Mouse (Mus musculus) frontal cortex, postnatal 14 days (tissue): ENCODE results near the gene Dnajb1.
A peak's percentile ranks its signal among the peaks of the same experiment; 100 is the strongest.
"Not testable (repeated sequence)": the region's sequence is repeated elsewhere in the genome, so short reads cannot be mapped to it uniquely, and the experiment has no call there.

Experiments used
- DNase-seq, 2 experiments: peaks; one replicate each; pipeline ENCODE4 v3.0.0; 2022; ENCODE audit warnings: low spot score in 2 of 2

The Dnajb1 gene

DNA sequence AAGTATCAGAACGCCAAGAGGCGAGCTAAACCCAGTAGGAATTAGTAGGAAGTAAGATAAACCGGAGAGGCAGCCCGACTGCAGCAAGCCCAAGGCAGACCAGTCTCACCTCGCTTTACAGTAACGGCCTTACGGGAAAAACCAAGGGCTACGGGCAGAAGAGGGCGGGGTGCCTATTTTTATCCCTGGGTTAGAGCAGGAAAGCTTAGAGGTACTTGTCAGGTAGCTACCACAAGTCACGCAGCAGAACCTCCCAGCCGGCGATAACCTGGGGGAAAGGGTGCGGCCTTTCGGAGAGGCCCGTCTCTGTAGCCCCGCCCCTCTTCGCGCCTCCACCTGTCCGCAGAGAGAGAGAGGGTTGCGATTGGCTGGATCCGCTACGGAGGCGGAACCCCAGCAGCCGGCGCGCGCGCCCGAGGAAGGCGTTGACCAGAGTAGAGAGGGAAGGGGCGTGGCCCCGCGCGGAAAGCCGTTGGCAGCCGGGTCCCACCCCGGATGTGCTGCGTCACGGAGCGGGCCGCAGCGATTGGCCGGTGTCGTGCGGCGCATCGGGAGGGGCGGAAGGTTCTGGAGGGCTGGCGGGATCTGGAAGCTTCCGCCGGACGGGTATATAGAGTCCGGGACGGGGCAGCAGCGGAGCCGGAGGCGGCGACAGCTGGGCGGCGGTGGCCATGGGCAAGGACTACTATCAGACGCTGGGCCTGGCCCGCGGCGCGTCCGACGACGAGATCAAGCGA is at the start of gene Dnajb1, which contains the start of gene Tecr:
Dnajb1 (plus strand) TSS at position 533 of the 737 bp plus-strand sequence.
Tecr (minus strand) TSS at position 311 of the 737 bp plus-strand sequence.
- peak; percentile 99 for DNase-seq

DNA sequence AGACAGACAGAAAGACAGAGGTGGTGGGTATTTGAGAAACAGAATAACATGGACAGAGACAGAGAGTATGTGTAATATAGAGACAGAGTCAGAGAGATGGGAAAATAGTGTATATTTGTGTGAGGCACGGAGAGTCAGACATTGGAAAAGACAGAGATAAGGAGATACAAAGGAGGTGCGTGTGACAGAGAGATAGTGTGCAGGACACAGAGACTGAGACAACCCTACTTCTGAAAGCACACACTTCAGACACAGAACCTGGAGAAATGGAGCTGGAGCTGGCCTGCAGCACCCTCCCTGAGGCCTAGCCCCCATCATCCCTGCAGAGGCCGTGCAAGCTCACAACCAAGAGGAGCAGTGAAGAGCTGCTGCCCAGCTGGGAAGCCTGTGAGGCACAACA is 45.3 kb upstream of the Dnajb1 start:
- DNase-seq: no peak

DNA sequence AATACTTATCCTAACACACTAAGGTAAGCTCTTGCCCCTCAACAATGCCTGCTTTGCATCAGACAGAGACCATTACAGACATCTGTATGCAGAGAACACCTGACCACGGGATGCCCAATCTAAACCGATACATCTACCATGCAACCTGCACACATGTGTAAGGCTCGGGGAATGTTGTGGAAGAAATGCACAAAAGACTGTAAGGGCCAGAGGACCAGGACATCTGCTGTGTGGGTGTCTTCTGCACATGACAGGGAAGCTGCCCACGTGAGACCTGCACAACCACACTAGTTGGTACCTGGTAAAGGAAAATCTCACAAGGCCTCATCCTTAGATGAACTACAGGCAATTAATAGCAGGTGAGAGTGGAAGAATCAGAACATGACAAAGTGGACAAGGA is 44.7 kb upstream of the Dnajb1 start:
- DNase-seq: no peak

DNA sequence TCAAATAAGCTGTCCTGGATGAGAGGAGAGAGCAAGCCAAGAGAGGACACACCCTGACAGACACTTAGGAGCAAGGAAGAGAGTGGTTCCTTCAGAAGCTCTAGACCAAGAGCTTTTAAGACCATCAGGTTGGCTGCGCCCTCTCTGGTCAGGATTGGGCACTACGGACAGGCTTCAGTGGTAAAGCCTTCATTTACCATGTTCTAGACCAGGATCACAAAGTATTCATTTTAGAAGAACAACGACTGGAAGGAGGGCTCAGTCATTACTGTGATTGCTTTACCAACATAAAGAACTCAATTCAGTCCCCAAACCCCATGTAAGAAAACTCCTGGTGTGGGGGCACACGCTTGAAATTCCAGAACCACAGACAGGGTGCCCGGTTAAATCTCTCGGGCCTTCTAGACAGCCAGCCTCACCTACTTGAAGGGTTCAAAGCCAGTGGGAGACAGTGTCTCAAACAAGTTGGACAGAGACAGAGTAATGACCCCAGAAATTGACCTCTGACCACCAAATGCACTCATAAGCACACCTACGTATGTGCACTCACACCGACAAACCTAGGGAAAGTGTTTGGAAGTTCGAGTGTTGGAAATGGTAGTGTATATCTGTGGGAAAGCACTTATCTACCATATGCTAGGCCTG is 42.1 kb upstream of the Dnajb1 start:
- peak in 1 of 2 experiments; percentile 6 for DNase-seq

DNA sequence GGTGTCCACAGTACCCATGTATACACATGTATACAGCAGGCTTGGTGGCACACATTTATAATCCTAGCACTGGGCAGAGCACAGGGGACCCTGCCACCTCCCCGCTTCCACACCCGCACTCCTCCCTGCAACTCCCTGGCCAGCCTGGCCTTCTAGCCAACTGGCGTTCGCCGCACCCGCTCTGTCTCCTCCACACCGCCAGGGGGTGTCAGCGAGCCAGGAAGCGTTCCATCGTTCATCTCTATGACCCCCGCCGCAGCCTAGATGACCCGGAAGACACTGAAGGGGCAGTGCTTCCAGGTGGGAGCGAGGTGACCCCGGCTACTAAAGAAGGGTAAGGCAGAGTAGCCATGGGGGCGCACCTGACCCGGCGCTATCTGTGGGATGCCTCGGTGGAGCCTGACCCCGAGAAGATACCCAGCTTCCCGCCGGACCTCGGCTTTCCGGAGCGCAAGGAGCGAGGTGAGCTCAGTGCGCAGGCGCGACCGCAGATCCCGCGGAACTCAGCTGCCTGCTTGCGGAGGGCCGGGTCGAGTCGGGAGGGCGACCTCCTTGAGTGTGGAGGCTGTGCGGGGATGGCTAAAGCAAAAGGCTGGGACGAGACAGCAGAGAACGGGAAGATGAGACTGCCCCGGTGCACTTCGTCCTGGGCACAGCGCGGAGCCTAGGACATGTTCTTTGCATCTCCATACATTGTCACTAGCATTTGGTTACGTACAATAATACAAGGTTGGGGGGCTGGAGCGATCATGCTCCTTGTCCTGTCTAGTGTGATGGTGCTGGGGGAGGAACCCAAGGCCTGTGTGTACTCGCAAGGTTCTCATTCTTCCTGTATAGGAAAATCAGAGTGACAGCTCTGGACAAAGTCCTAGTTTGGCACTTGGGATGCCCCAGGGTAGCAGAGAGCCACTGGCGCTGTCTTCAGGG is 41.3 kb upstream of the Dnajb1 start, which contains the start of gene Ndufb7:
Ndufb7 (plus strand) TSS at position 203 of the 927 bp plus-strand sequence.
- DNase-seq: peak; percentile 92 to 97

DNA sequence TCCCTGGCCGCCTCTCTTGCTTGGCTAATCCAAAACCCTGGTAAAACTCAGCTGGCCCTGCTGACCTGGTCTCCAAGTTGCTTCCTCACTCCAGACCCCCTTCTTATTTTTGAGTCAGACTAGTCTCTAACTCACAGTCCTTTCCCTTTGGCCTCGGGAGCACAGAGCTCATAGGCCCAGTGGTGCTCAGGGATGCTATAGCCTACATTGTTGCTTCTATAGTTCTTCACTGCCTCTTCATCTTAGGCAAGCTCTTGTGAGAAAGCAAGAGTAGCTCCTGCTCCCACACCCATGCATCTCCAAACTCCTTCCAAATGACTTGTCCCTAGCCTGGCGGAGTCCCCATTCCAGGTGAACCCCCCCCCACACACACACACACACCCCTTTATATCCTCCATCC is 40.3 kb upstream of the Dnajb1 start:
- peak in 1 of 2 experiments; percentile 8 for DNase-seq

DNA sequence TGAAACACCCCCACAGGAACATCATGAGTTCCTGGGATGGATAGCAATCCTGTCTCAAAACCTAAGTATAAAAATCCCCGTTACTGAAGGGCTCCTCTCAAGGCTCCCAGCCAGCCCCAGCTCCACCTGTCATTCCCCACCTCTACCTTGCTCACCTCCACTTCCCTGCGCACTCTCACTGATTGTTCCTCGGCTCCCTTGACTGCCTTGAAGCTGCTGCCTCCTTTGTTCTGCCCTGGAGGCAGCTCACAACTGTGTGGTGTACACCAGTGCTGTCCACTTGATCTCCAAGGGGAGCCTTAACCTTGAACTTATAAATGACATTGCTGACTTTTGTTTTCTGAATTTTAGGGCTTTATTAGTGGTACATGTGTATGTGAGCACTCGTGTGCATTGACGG is 39.9 kb upstream of the Dnajb1 start:
- peak in 1 of 2 experiments; percentile 4 for DNase-seq

DNA sequence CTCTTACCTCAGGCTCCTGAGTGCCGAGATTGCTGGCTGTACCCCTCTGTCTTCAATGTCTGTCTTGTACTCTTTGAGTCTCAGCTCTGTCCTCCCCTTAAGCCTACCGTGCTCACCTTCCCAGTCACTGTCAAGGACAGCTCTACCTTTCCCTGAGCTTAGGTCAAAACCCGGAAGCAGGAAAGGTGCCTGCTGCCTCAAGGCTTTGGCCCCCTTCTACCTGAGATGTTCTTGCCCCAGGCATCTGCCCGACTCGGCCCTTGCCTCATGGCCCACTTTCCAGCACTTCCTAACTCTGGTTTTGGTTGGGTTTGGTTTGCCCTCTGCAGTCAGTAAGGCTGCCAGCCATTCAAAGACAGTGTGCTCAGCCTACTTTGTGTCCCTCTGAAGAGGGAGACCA is 39.2 kb upstream of the Dnajb1 start:
- DNase-seq: no peak

DNA sequence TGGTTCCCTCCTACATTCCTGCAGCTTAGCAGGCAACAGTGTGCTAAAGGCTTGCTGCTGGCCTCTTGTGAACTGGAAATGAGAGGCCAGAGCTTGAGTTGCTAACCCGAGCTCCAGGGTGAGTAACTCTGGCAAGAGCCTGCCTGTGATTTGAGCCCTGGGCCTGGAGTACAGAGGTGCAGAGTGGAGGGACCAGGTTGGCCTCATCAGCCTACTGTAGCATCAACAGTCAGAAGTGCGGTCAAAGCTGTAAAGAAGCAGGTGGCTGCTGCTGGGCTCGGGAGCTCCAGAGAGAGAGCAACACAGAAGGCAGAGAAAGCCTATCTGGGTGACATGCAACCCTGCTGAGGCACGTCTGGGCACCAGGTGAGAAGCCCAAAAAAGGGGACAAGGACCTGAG is 38.8 kb upstream of the Dnajb1 start:
- DNase-seq: peak in 1 of 2 experiments; percentile 3

DNA sequence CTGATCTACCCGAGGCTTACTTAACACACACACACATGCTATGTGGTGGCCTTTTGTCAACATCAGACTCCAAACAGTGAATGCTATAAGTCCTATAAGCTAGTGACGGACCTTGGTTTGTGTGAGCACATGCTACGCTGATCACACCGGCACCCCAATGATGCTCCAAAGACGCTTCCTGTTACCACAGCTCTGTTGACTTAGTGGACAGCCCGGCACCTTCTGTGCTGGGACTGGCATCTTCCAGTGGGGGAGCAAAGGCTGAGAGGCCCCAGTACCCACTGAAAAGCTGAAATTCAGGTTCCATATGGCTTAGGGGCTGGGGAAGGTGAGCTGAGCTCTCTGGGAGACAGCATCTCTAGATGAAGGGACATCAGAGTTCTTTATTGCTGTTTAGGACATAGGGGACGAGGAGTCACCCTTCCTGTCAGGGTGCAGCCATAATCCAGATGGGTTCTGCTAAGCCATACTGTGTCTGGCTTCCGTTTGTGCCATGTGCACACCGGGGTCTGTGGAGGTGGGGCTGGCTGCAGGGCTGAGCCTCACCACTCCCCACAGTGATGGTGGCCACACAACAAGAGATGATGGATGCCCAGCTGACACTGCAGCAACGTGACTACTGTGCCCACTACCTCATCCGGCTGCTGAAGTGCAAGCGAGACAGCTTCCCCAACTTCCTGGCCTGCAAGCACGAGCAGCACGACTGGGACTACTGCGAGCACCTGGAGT is 37.6 kb upstream of the Dnajb1 start:
- peak in 1 of 2 experiments; percentile 9 for DNase-seq

DNA sequence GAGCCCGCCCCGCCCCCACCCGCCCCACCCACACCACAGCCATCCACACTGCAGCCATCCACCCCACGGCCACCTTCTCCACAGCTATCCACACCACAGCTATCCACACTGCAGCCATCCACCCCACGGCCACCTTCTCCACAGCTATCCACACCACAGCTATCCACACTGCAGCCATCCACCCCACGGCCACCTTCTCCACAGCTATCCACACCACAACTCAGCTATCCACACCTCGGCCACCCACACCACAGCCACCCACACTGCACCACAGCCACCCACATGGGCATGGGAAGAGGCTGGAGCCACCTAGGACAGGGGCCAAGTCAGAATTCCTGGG is 37.0 kb upstream of the Dnajb1 start:
- not testable (repeated sequence) for DNase-seq

DNA sequence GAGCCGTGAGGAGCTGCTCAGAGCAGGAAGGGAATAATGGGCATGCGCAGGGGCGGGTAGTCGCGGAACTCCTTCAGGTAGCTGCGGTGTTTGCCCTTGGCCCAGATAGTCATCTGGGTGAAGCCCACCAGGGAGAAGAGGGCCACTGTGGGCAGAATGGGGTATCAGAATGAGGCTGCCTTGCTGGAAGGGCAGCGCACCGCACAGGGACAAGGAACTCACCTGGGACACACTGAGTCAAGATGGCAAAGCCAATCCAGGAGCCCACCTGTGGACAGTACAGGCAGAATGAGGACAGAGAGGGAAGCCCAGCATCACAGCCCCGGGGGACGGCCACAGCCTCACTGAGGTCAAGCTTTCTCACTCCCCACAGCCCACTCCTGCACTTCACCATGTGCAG is 36.2 kb upstream of the Dnajb1 start:
- DNase-seq: peak; percentile 3 to 5

DNA sequence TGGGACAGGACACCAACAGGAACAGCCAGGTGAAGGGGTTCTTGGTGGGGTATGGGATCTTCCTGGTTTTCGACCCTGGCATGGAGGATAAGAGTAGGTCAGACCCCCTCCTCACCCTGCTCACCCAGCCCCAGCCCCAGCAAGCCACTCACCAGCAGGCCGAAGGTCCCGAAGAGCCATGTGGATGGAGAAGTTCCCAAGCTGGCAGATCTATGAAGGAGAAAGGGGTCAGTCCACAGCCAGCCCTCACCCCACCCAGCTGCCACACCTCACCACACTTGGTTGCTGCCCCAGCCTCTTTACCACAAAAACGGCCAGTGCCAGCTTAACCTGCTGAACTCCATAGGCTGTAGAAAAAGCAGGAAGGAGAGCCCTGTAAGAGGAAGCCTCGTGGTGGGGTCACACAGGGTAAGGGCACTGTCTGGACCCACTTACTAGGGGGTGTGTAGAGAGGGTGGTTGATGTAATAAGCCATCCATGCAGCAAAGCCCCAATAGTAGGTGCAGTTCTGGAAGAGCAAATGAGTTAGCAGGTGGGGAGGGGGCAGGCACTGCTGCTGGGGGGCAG is 35.7 kb upstream of the Dnajb1 start:
- no peak for DNase-seq

DNA sequence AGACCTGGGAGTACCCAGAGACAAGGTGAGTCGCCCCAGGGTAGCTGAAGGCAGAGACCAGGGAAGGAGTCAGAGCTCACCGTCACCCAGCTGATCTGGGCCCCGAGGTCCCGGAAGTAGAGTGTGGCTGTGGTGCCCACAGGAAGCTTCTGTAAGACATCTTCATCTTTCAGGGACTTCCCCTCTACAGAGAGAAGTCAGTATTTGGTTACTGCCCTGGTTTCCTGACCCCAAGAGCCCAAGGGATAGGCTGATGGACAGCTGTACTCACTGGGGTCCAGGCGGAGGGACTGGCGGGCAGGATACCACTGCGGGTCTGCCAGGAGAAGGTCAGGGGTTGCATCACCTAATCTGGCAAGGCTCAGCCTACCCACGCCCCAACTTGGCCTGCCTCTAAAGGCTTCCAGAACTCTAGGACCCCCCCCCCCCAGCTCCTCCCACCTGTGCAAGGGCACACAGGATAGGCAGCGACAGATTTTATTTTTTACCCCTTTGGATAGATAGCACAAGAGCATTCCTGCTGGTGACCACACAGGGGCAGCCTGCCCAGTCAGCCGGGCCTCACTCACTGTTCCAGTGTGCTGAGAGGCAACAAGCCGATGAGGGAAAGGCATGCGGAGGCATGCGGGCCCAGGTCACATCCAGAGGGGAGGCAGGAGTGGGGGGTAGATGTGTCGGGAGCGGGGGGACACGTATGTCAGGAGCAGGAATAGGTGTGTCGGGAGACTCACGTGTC is 34.7 kb upstream of the Dnajb1 start:
- DNase-seq: peak; percentile 4 to 5

DNA sequence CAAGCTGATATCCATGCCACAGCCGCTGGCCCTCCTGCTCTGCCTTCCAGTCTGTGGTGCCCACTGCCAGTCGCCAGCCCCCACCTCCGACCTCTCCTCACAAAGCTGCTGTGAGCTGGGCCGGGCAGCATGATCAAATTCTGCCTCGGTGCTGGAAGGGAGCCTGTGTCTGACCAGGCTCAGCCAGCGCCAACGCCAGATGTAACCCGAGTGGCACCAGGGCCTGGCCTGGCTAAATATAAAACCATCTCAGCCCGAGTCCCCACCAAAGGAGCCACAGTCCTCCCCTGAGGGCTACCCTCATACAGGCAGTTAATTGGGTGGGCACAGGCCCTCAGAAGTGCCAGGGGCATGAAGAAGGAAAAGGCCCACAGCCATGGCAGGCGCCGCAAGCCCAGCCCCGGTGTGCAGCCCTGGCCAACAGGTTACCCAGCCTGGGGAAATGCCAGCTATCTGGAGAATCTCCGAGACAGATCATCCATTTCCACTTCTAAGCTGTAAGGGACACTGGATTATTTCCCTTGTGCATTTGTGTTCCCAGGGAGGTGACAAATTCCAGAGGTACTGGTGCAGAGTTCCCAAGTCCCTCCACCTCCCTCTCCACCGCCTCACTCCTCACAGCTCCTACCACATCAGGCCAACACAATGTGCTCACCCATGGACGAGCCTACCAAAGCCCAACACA is 33.2 kb upstream of the Dnajb1 start:
- DNase-seq: peak; percentile 6 to 9

DNA sequence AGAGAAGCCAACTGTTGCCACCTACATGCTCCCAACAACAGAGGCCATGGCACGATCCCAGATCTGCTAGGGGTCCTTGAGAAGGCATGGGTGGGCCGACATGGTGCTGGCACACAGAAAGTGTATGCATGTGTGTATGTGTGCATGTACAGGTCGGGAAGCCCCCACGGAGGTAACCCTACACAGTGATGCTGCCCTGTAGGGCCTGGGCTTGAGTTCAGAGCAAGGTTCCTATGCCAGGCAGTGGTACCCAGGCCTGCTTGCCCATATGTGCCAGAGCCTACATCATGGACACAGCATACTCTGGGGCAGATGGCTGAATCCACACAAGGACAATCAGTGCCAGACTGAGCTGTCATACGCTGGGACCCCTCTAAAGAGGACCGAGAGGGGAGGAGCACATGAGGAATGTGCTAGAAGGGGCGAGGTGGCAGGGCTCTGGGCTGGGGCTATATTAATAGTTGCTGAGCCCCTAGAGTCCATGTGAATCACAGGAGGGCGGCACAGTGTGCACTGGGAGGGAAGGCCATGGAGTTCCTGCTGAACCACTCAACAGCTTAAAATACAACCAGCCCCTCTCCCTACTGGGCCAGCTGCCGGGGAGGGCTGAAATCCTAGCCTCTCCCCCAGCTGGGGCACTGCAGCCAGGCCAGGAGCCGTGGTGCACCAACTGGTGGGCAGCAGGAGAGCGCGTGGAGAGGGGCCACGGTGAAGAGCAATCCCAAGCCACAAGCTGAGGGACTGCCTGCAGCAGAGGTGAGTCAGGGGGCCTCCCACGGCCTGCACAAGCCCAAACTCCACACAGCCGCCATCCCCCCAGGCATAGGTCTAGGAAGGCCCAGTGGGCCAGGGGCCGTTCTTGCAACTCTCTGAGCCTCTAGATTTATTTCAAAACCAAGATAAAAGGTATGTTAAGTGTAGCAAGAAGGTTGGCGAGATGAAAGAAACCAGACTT is 32.2 kb upstream of the Dnajb1 start:
- peak; percentile 4 for DNase-seq

DNA sequence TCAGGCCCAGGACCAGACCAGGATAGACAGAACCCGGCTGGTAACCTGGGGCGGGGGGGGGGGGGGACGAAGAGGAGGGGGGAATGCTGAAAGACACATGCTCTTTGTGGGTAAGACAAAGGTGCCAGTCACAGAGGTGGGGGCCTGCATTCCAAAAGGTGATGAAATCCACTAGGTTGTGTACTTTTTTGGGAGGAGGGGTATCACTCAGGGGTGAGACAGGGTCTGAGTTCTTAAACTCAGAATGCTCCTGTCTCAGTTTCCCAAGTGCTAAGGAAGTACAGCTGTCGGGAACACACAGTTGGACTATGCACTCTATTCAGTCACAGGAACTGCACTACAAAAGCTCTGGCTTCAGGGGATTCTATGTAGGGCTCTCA is 31.5 kb upstream of the Dnajb1 start:
- DNase-seq: no peak

DNA sequence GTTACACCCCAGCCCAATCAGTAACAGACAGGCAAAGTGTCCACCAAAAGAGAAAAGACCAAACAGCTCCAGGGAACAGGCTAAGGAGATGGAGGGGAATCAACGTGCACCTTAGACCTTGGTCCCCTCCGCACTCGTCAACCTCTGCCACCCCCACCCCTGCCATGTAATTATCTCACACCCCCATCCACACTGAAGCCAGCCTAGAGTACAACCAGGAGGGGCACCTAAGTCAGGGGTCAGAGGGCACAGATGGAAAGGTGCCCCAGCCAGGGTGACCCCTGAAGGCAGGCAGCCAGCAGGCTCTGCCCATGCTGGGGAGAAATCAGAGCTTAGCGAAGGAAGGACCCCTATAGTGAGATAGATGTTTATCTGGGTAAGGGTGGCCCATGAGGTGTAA is 31.1 kb upstream of the Dnajb1 start:
- DNase-seq: no peak

DNA sequence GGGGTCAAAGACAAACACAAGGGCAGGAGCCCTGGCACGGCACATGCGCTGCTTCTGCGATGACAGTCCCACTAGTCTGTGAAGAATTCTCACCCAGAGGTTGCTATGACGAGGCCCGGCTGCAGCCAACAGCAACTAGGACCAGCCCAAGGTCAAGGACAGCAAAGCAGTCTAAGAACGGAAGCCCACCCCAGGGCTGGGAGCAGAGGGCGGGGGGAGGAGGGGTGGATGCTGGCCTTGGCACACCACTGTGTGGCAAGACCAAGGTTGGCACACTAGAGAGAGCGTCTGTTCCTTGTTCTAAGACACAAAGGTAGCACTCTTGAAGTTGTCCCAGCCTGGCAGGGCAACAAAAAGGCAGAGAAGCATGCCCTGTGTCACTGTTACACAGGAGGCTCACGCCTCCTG is 30.6 kb upstream of the Dnajb1 start:
- peak; percentile 4 for DNase-seq
